Mouse (Mus musculus) spleen, adult 2 months (tissue): ENCODE data around the gene Lima1. TPM values are rescaled to one million over a fixed set of nuclear protein-coding genes. Genes with fewer than 3 reads are reported as not detected.
A peak's percentile ranks its signal among the peaks of the same experiment; 100 is the strongest.

Experiments
- DNase-seq, 2 experiments: peaks; one replicate each; pipeline versions ENCODE4 v3.0.0 to v3.0.0-alpha.2; 2012 to 2021; ENCODE audit warnings: low spot score in 2 of 2, low read depth in 1 of 2
- H3K27ac ChIP-seq: fragments of 200-500 bp; 2 replicates; pipeline ENCODE4 v1.5.1; 2012; ENCODE audit warnings: low read length, inconsistent platforms; ENCODE audit not compliant: insufficient read depth
- H3K27me3 ChIP-seq: fragments of 200-500 bp; 2 replicates; pipeline ENCODE4 v1.6.1; 2012; ENCODE audit warnings: mild to moderate bottlenecking, moderate library complexity, low read length, inconsistent platforms; ENCODE audit not compliant: control insufficient read depth, insufficient read depth
- H3K36me3 ChIP-seq: fragments of 200-500 bp; 2 replicates; pipeline ENCODE4 v1.6.1; 2012; ENCODE audit warnings: mild to moderate bottlenecking, low read length, inconsistent platforms; ENCODE audit not compliant: control insufficient read depth, insufficient read depth
- H3K4me1 ChIP-seq: fragments of 200-500 bp; 2 replicates; pipeline ENCODE4 v1.6.1; 2011; ENCODE audit warnings: inconsistent platforms; ENCODE audit not compliant: control insufficient read depth, insufficient read depth, insufficient read length
- H3K4me3 ChIP-seq: fragments of 200-500 bp; 2 replicates; pipeline ENCODE4 v1.5.1; 2011; ENCODE audit warnings: mild to moderate bottlenecking, inconsistent platforms; ENCODE audit not compliant: insufficient read depth, insufficient read length; ENCODE audit errors: extremely low read depth
- CTCF ChIP-seq: fragments of 200-500 bp; IDR thresholded peaks from 2 replicates; pipeline ENCODE4 v1.5.1; 2011; ENCODE audit warnings: mild to moderate bottlenecking, inconsistent platforms; ENCODE audit not compliant: insufficient read depth, insufficient read length, insufficient replicate concordance; ENCODE audit errors: extremely low read depth
- POLR2A ChIP-seq: fragments of 200-500 bp; IDR thresholded peaks from 2 replicates; pipeline ENCODE4 v1.6.1; 2011; ENCODE audit warnings: low read depth, low read length, inconsistent platforms
- WGBS: fragments of 180-500 bp; shearing (Covaris S2); methylation state at CpG from one replicate; pipeline ENCODE4 v1.1.7; 2018; 5-methylcytosine and 5-hydroxymethylcytosine counted together
- polyA plus RNA-seq: library from polyadenylated mRNA; depleted of rRNA; stranded (reverse); fragments of >200 nt; gene quantifications from 2 replicates; pipeline ENCODE4 v1.2.3, GENCODE M21; 2012

The Lima1 gene
- polyA plus RNA-seq, 1 experiment, result 7.7 TPM

- WGBS, result 80% methylated on average over 4 of the region's 4 CpGs
- DNase-seq, result no peak
- Histone ChIP-seq H3K27me3 (no peaks in the 10 kb centered on the region), H3K4me3 (no peak overlapping the region), H3K36me3 (no peaks in the 10 kb centered on the region), H3K4me1 (no peaks in the 10 kb centered on the region), H3K27ac (no peak overlapping the region)
- TF ChIP-seq CTCF (no peak), POLR2A (no peak)
Measured at GRCm38 (mm10) chr15:99867654-99868053, 7.6 kb downstream of the Lima1 start.

DNA sequence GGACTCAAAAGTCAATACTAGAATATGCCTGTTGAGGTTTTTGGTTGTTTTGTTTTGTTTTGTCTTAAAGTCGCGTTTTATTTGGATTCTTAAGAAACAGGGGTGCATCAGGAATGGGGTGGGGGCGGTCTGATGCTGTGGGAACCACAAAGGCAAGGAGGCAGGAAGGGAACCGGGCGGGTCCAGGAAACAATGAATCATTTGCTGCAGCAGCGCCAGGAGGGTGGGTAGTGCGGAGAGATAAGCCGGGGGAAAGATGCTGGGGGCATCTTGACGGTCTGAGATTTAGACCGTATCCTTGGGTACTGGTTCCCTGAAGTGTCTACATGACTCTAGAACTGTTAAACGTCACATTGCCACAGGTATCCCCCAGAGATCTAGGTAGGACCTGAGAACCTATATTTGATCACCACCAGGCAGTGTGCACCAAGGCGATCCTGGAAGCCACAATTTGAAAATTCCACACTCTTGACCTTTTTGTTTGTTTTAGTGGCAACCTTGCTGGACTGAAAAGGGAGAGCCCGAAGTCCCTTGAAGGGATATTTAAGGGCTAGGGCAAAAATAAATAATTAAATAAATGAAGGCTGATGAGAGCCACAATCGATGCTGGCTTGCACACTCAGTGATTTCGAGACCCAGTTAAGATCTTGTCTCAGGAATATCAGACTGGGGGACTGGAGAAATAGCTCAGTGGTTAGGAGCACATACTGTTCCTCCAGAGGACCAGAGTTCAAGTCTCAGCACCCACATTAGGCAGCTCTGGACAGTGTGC is 8.6 kb downstream of the Lima1 start:
- Histone ChIP-seq H3K27ac (no peak overlapping the region), H3K27me3 (no peaks in the 10 kb centered on the region), H3K4me1 (no peaks in the 10 kb centered on the region), H3K4me3 (no peak overlapping the region), H3K36me3 (no peaks in the 10 kb centered on the region)
- 16% methylated on average over 15 of the region's 15 CpGs for WGBS
- TF ChIP-seq CTCF, result no peak
- no peak for TF ChIP-seq POLR2A
- no peak for DNase-seq

- Histone ChIP-seq H3K4me3 (no peak overlapping the region), H3K27ac (peak overlapping the region; percentile 32; the same call in 1 of the 2 replicates), H3K4me1 (no peaks in the 10 kb centered on the region), H3K27me3 (no peaks in the 10 kb centered on the region), H3K36me3 (no peaks in the 10 kb centered on the region)
- DNase-seq, result no peak
- WGBS, result 71% methylated on average over 5 of the region's 5 CpGs
- TF ChIP-seq CTCF (no peak), POLR2A (no peak)
Measured at GRCm38 (mm10) chr15:99865942-99866341, 9.3 kb downstream of the Lima1 start.

GRCm38 (mm10) chr15:99865494-99865941 is 9.7 kb downstream of the Lima1 start:
- Histone ChIP-seq H3K4me3 (no peak overlapping the region), H3K4me1 (no peaks in the 10 kb centered on the region), H3K27me3 (no peaks in the 10 kb centered on the region), H3K27ac (peak overlapping the region; percentile 32), H3K36me3 (no peaks in the 10 kb centered on the region)
- WGBS, result 88% methylated on average over 20 of the region's 20 CpGs
- TF ChIP-seq POLR2A (no peak), CTCF (no peak)
- DNase-seq, result no peak

- H3K4me1 ChIP-seq, result no peaks in the 10 kb centered on the region
- H3K27me3 ChIP-seq, result no peaks in the 10 kb centered on the region
- no peak overlapping the region for H3K27ac ChIP-seq
- H3K4me3 ChIP-seq, result no peak overlapping the region
- 90% methylated on average over 7 of the region's 7 CpGs for WGBS
- no peak for TF ChIP-seq POLR2A
- TF ChIP-seq CTCF, result no peak
- H3K36me3 ChIP-seq, result no peaks in the 10 kb centered on the region
- DNase-seq, result no peak
Measured at GRCm38 (mm10) chr15:99865046-99865445, 10.2 kb downstream of the Lima1 start.

GRCm38 (mm10) chr15:99863786-99864185 is 11.5 kb downstream of the Lima1 start:
- H3K27ac ChIP-seq, result no peak overlapping the region
- H3K36me3 ChIP-seq, result no peaks in the 10 kb centered on the region
- TF ChIP-seq CTCF, result no peak
- TF ChIP-seq POLR2A, result no peak
- H3K27me3 ChIP-seq, result no peaks in the 10 kb centered on the region
- 94% methylated on average over 8 of the region's 8 CpGs for WGBS
- H3K4me3 ChIP-seq, result no peak overlapping the region
- no peaks in the 10 kb centered on the region for H3K4me1 ChIP-seq
- no peak for DNase-seq

- H3K4me3 ChIP-seq, result no peak overlapping the region
- no peaks in the 10 kb centered on the region for H3K27me3 ChIP-seq
- no peak for TF ChIP-seq CTCF
- no peaks in the 10 kb centered on the region for H3K4me1 ChIP-seq
- no peaks in the 10 kb centered on the region for H3K36me3 ChIP-seq
- 95% methylated on average over 6 of the region's 6 CpGs for WGBS
- no peak for DNase-seq
- no peak overlapping the region for H3K27ac ChIP-seq
Measured at GRCm38 (mm10) chr15:99863358-99863757, 11.9 kb downstream of the Lima1 start.
